Mouse (Mus musculus) myocyte (in vitro differentiated cells): Measurements from ENCODE around the gene Arnt2. TPM values are rescaled to one million over a fixed set of nuclear protein-coding genes. Genes with fewer than 3 reads are reported as not detected.

Source experiments
- H3K27me3 ChIP-seq: one replicate; pipeline ENCODE4 v1.6.1; 2011; ENCODE audit not compliant: control insufficient read depth, insufficient read depth, insufficient read length
- H3K36me3 ChIP-seq: one replicate; pipeline ENCODE4 v1.6.1; 2011; ENCODE audit not compliant: control insufficient read depth, insufficient read depth
- H3K4me2 ChIP-seq: one replicate; pipeline ENCODE4 v1.6.1; 2011; ENCODE audit warnings: low read depth, control low read depth
- H3K4me3 ChIP-seq: one replicate; pipeline ENCODE4 v1.5.1; 2011; ENCODE audit warnings: mild to moderate bottlenecking, control low read depth, moderate library complexity
- H3K79me2 ChIP-seq: one replicate; pipeline ENCODE4 v1.6.1; 2011; ENCODE audit not compliant: control insufficient read depth, insufficient read depth
- H3ac ChIP-seq: one replicate; pipeline ENCODE4 v1.6.1; 2011; ENCODE audit not compliant: control insufficient read depth, insufficient read length
- CEBPB ChIP-seq: IDR thresholded peaks from 2 replicates; pipeline ENCODE4 v1.6.1; 2011; ENCODE audit warnings: mild to moderate bottlenecking, moderate library complexity; ENCODE audit not compliant: poor library complexity, insufficient read depth, severe bottlenecking
- E2F4 ChIP-seq: IDR thresholded peaks from one replicate; pipeline ENCODE4 v1.6.1; 2011; ENCODE audit warnings: mild to moderate bottlenecking, control low read depth, moderate library complexity; ENCODE audit not compliant: insufficient read depth
- MAX ChIP-seq: IDR thresholded peaks from one replicate; pipeline ENCODE4 v1.6.1; 2011; ENCODE audit warnings: low read depth, mild to moderate bottlenecking, control low read depth
- MYOD1 ChIP-seq, 3 experiments: IDR thresholded peaks; one replicate each; pipeline ENCODE4 v1.6.1; 2011; ENCODE audit warnings: control low read depth in 2 of 3, low read depth in 2 of 3, mild to moderate bottlenecking in 2 of 3, moderate library complexity in 1 of 3; ENCODE audit not compliant: insufficient read length in 2 of 3, control insufficient read depth in 1 of 3
- MYOG ChIP-seq, 3 experiments: IDR thresholded peaks; one replicate each; pipeline ENCODE4 v1.6.1; 2011; ENCODE audit warnings: control low read depth in 2 of 3, low read depth in 2 of 3, mild to moderate bottlenecking in 2 of 3; ENCODE audit not compliant: insufficient read length in 2 of 3, control insufficient read depth in 1 of 3, insufficient read depth in 1 of 3
- POLR2A ChIP-seq: IDR thresholded peaks from one replicate; pipeline ENCODE4 v1.6.1; 2011; ENCODE audit warnings: low read depth, mild to moderate bottlenecking, control low read depth, moderate library complexity; ENCODE audit not compliant: insufficient read length
- POLR2AphosphoS2 ChIP-seq: IDR thresholded peaks from one replicate; pipeline ENCODE4 v1.6.1; 2011; ENCODE audit warnings: low read depth, control low read depth; ENCODE audit not compliant: insufficient read length
- REST ChIP-seq: IDR thresholded peaks from one replicate; pipeline ENCODE4 v1.6.1; 2011; ENCODE audit warnings: mild to moderate bottlenecking, control low read depth, moderate library complexity; ENCODE audit not compliant: insufficient read depth, insufficient read length
- SRF ChIP-seq: IDR thresholded peaks from one replicate; pipeline ENCODE4 v1.6.1; 2011; ENCODE audit warnings: low read depth; ENCODE audit not compliant: control insufficient read depth, insufficient read length
- TCF12 ChIP-seq: IDR thresholded peaks from one replicate; pipeline ENCODE4 v1.6.1; 2011; ENCODE audit warnings: mild to moderate bottlenecking, control low read depth; ENCODE audit not compliant: poor library complexity, insufficient read depth, severe bottlenecking
- TCF3 ChIP-seq: IDR thresholded peaks from one replicate; pipeline ENCODE4 v1.6.1; 2011; ENCODE audit warnings: low read depth, control low read depth; ENCODE audit not compliant: insufficient read length
- USF1 ChIP-seq: IDR thresholded peaks from one replicate; pipeline ENCODE4 v1.6.1; 2011; ENCODE audit warnings: low read depth, mild to moderate bottlenecking, control low read depth, moderate library complexity
- polyA plus RNA-seq: library from polyadenylated mRNA; unstranded; fragments of >200 nt; fragmentation: generic; extraction: Trizol; gene quantifications from one replicate; pipeline ENCODE4 v1.2.1, GENCODE M21; 2012; ENCODE audit warnings: missing spikeins

The Arnt2 gene
- polyA plus RNA-seq, 1 experiment: 1.00 TPM

GRCm38 (mm10) chr7:84328770-84329169, 81.2 kb downstream of the Arnt2 start:
- TF ChIP-seq MYOD1 (IDR thresholded peaks at IDR 0.05; ENCODE audit: control insufficient read depth in 1 of 3, insufficient read length in 2 of 3, low read depth in 2 of 3) (no peak), USF1 (no peak), E2F4 (no peak), CEBPB (no peak), MAX (no peak), REST (no peak), POLR2A (no peak), SRF (no peak), POLR2AphosphoS2 (no peak)
- Histone ChIP-seq H3K4me2 (no peak overlapping the region), H3K36me3 (no peaks in the 10 kb centered on the region), H3K4me3 (no peak overlapping the region), H3K79me2 (no peaks in the 10 kb centered on the region), H3ac (no peak overlapping the region), H3K27me3 (no peaks in the 10 kb centered on the region)

- Histone ChIP-seq H3K79me2 (no peaks in the 10 kb centered on the region), H3ac (no peak overlapping the region), H3K36me3 (no peaks in the 10 kb centered on the region), H3K4me2 (no peak overlapping the region), H3K4me3 (no peak overlapping the region), H3K27me3 (no peaks in the 10 kb centered on the region)
- TF ChIP-seq CEBPB (no peak), USF1 (no peak), E2F4 (no peak), TCF3 (no peak), POLR2AphosphoS2 (no peak), MYOG (IDR thresholded peaks at IDR 0.05; ENCODE audit: control insufficient read depth in 1 of 3, insufficient read depth in 1 of 3, insufficient read length in 2 of 3, low read depth in 2 of 3) (no peak), REST (no peak), TCF12 (no peak), POLR2A (no peak), SRF (no peak), MYOD1 (IDR thresholded peaks at IDR 0.05; ENCODE audit: control insufficient read depth in 1 of 3, insufficient read length in 2 of 3, low read depth in 2 of 3) (no peak), MAX (no peak)
Observed at GRCm38 (mm10) chr7:84325570-84326328, 84.2 kb downstream of the Arnt2 start.

- H3K4me2 ChIP-seq: no peak overlapping the region
- H3K79me2 ChIP-seq: no peaks in the 10 kb centered on the region
- H3K4me3 ChIP-seq: no peak overlapping the region
- no peaks in the 10 kb centered on the region for H3K27me3 ChIP-seq
- H3K36me3 ChIP-seq: no peaks in the 10 kb centered on the region
- TF ChIP-seq MAX: no peak
- no peak for TF ChIP-seq TCF12
- H3ac ChIP-seq: no peak overlapping the region
Observed at GRCm38 (mm10) chr7:84321542-84321941, 88.4 kb downstream of the Arnt2 start.

GRCm38 (mm10) chr7:84315353-84316003, 94.5 kb downstream of the Arnt2 start:
- TF ChIP-seq TCF3 (no peak), POLR2AphosphoS2 (no peak), TCF12 (no peak), E2F4 (no peak), MAX (no peak), SRF (no peak), USF1 (no peak), MYOD1 (IDR thresholded peaks at IDR 0.05; ENCODE audit: control insufficient read depth in 1 of 3, insufficient read length in 2 of 3, low read depth in 2 of 3) (peak in 1 of 3 experiments; percentile 45), POLR2A (no peak)
- Histone ChIP-seq H3K79me2 (no peaks in the 10 kb centered on the region), H3K27me3 (no peaks in the 10 kb centered on the region), H3K4me2 (no peak overlapping the region), H3K4me3 (no peak overlapping the region), H3ac (no peak overlapping the region), H3K36me3 (no peaks in the 10 kb centered on the region)

GRCm38 (mm10) chr7:84314742-84315141, 95.2 kb downstream of the Arnt2 start:
- no peak overlapping the region for H3K4me3 ChIP-seq
- no peaks in the 10 kb centered on the region for H3K79me2 ChIP-seq
- no peaks in the 10 kb centered on the region for H3K27me3 ChIP-seq
- TF ChIP-seq TCF12 (no peak), POLR2A (no peak), POLR2AphosphoS2 (no peak), MYOD1 (IDR thresholded peaks at IDR 0.05; ENCODE audit: control insufficient read depth in 1 of 3, insufficient read length in 2 of 3, low read depth in 2 of 3) (no peak), CEBPB (no peak), REST (no peak), USF1 (no peak), E2F4 (no peak), TCF3 (no peak), SRF (no peak)
- H3K36me3 ChIP-seq: no peaks in the 10 kb centered on the region
- no peak overlapping the region for H3ac ChIP-seq
- H3K4me2 ChIP-seq: no peak overlapping the region
